Mouse (Mus musculus) forebrain, embryonic 11.5 days (tissue): ENCODE measurements around the gene Gm11213. TPM values are rescaled to one million over a fixed set of nuclear protein-coding genes. Genes with fewer than 3 reads are reported as not detected.

Source experiments
- ATAC-seq: fragments of 200-750 bp; cut with Nextera tagmentation; replicated peaks from 2 replicates; pipeline ENCODE4 v1.8.0; 2017; ENCODE audit warnings: moderate TSS enrichment; ENCODE audit not compliant: low FRiP score
- DNase-seq: peaks from one replicate; pipeline ENCODE4 v3.0.0-alpha.2; 2017; ENCODE audit warnings: low spot score
- H3K27ac ChIP-seq: fragments of 300-500 bp; sonication (generic); 2 replicates; pipeline ENCODE4 v1.5.1; 2014; ENCODE audit warnings: low read depth, low read length
- H3K27me3 ChIP-seq: fragments of 300-500 bp; sonication (generic); 2 replicates; pipeline ENCODE4 v1.6.1; 2014; ENCODE audit warnings: mild to moderate bottlenecking, low read length, mixed read lengths; ENCODE audit not compliant: control insufficient read depth, insufficient read depth
- H3K36me3 ChIP-seq: fragments of 300-500 bp; sonication (generic); 2 replicates; pipeline ENCODE4 v1.6.1; 2014; ENCODE audit warnings: mild to moderate bottlenecking, low read length, moderate library complexity, mixed read lengths; ENCODE audit not compliant: control insufficient read depth, insufficient read depth
- H3K4me1 ChIP-seq: fragments of 300-500 bp; sonication (generic); replicated peaks from 2 replicates; pipeline ENCODE4 v1.6.1; 2014; ENCODE audit warnings: low read length, mixed read lengths; ENCODE audit not compliant: control insufficient read depth, insufficient read depth
- H3K4me2 ChIP-seq: fragments of 300-500 bp; sonication (generic); 2 replicates; pipeline ENCODE4 v1.6.1; 2014; ENCODE audit warnings: low read depth, mild to moderate bottlenecking, low read length, moderate library complexity, mixed read lengths; ENCODE audit not compliant: severe bottlenecking
- H3K4me3 ChIP-seq: fragments of 300-500 bp; sonication (generic); 2 replicates; pipeline ENCODE4 v1.5.1; 2014; ENCODE audit warnings: low read depth, low read length
- H3K9ac ChIP-seq: fragments of 300-500 bp; sonication (generic); 2 replicates; pipeline ENCODE4 v1.6.1; 2014; ENCODE audit warnings: low read length
- H3K9me3 ChIP-seq: fragments of 300-500 bp; sonication (generic); 2 replicates; pipeline ENCODE4 v1.6.1; 2016; ENCODE audit warnings: low read length, mixed read lengths; ENCODE audit not compliant: control insufficient read depth
- WGBS: fragments of 180-500 bp; shearing (Covaris S2); extraction: QIAGEN DNeasy Blood & Tissue Kit; methylation state at CpG from one replicate; pipeline ENCODE4 v1.1.7; 2014; 5-methylcytosine and 5-hydroxymethylcytosine counted together
- polyA plus RNA-seq: library from polyadenylated mRNA; unstranded; fragments of >200 nt; fragmentation: Nextera tagmentation; extraction: Ambion mirVana; gene quantifications from 2 replicates; pipeline ENCODE4 v1.2.1, GENCODE M21; 2014

The Gm11213 gene
- polyA plus RNA-seq, 1 experiment from 2014 or later: not detected

GRCm38 (mm10) chr4:63621861-63622260, 16.8 kb upstream of the Gm11213 start:
- Histone ChIP-seq H3K27ac (no peak overlapping the region), H3K9me3 (no peaks in the 10 kb centered on the region), H3K4me3 (no peak overlapping the region), H3K9ac (no peak overlapping the region), H3K36me3 (no peaks in the 10 kb centered on the region), H3K4me2 (no peak overlapping the region), H3K4me1 (no peaks in the 10 kb centered on the region), H3K27me3 (no peaks in the 10 kb centered on the region)
- 80% methylated on average over 2 of the region's 2 CpGs for WGBS
- ATAC-seq (no peak), DNase-seq (no peak)

- Histone ChIP-seq H3K36me3 (no peaks in the 10 kb centered on the region), H3K4me1 (no peaks in the 10 kb centered on the region), H3K9me3 (no peaks in the 10 kb centered on the region), H3K4me2 (no peak overlapping the region), H3K9ac (no peak overlapping the region), H3K4me3 (no peak overlapping the region), H3K27me3 (no peaks in the 10 kb centered on the region), H3K27ac (no peak overlapping the region)
- no peak for DNase-seq
- 90% methylated on average over 7 of the region's 7 CpGs for WGBS
- ATAC-seq: no peak
These were observed 3.3 kb upstream of the Gm11213 start for GRCm38 (mm10) chr4:63608391-63608790.

- no peaks in the 10 kb centered on the region for H3K4me1 ChIP-seq
- ATAC-seq (no peak), DNase-seq (no peak)
- no peaks in the 10 kb centered on the region for H3K9me3 ChIP-seq
- no peak overlapping the region for H3K4me2 ChIP-seq
- H3K27me3 ChIP-seq: no peaks in the 10 kb centered on the region
- WGBS: 80% methylated on average over 1 of the region's 1 CpGs
- H3K9ac ChIP-seq: no peak overlapping the region
- no peak overlapping the region for H3K27ac ChIP-seq
- H3K4me3 ChIP-seq: no peak overlapping the region
- H3K36me3 ChIP-seq: no peaks in the 10 kb centered on the region
These were observed 907 bp upstream of the Gm11213 start for GRCm38 (mm10) chr4:63605968-63606367.

DNA sequence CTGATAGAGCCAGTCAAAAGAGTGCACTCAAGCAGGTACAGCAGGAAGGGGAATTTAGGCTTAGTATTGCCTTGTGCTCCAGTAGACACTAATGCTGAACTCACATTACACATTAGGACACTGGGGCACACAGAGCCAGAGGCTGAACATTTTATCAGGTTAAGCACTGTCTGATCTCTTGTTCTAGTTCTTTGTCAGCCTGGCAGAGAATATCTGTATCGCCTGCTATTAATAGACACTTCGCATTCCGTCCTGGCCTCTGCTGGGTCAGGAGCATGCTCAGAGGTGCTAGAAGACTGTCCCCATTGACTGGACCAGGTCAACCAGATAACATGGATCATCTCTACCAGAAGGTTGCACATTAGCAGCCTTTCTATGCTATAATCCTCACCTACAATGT, 484 bp upstream of the Gm11213 start:
- no peak overlapping the region for H3K9ac ChIP-seq
- no peak for ATAC-seq
- WGBS: 86% methylated on average over 3 of the region's 3 CpGs

DNA sequence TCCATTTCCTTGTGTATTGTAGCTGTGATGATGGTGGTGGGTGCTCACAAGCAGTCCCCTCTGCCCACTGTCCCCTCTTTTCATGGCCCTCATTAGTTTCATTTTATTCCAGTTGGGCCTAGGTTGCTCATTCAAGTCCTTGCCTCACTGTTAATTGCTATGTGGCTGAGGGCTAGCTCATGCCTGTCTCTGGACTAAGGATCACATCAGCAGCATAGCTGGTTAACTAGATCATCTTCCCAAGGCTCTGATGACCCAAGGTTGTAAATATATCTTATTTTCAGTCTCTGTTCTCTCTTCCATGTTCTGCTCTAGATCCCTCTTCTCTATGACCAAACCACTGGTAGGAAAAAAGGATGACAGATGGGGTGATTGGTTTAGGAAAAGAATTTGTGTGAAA, 3.8 kb downstream of the Gm11213 start:
- no peak overlapping the region for H3K4me2 ChIP-seq
- no peaks in the 10 kb centered on the region for H3K27me3 ChIP-seq
- H3K9me3 ChIP-seq: no peaks in the 10 kb centered on the region
- no peaks in the 10 kb centered on the region for H3K4me1 ChIP-seq
- H3K9ac ChIP-seq: no peak overlapping the region
- no peak for ATAC-seq
- DNase-seq: no peak
- no peak overlapping the region for H3K4me3 ChIP-seq
- no peaks in the 10 kb centered on the region for H3K36me3 ChIP-seq
- no peak overlapping the region for H3K27ac ChIP-seq

More for the DNA sequence above, 484 bp upstream of the Gm11213 start:
- Histone ChIP-seq H3K27ac (no peak overlapping the region), H3K4me1 (no peaks in the 10 kb centered on the region), H3K36me3 (no peaks in the 10 kb centered on the region), H3K4me3 (no peak overlapping the region), H3K27me3 (no peaks in the 10 kb centered on the region), H3K4me2 (no peak overlapping the region), H3K9me3 (no peaks in the 10 kb centered on the region)
- DNase-seq: no peak

- ATAC-seq (no peak), DNase-seq (no peak)
- no peak overlapping the region for H3K9ac ChIP-seq
- H3K27me3 ChIP-seq: no peaks in the 10 kb centered on the region
- H3K4me2 ChIP-seq: no peak overlapping the region
- H3K9me3 ChIP-seq: no peaks in the 10 kb centered on the region
- H3K4me3 ChIP-seq: no peak overlapping the region
- H3K27ac ChIP-seq: no peak overlapping the region
- no peaks in the 10 kb centered on the region for H3K4me1 ChIP-seq
- H3K36me3 ChIP-seq: no peaks in the 10 kb centered on the region
- WGBS: 88% methylated on average over 6 of the region's 6 CpGs
These were observed 4.3 kb downstream of the Gm11213 start for GRCm38 (mm10) chr4:63600786-63601185.

DNA sequence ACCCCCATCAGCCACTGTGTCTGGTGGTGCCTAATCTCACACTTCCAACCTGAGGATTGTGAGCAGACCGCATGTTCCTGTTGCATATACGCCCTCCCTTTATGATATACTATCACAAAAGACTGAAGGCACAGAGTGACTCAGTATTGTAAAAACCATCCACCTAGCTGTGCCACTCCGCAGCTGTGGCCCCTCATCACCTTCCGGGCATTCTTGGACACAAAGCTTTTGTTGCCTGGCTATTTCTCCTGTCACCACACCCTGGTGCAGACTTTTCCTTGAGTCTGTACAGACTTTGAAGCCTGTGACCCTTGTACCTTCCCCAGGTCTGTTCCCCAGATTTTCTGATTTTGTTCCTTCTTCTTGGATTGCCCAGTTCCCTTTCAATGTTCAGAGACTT, 9.1 kb downstream of the Gm11213 start:
- no peak overlapping the region for H3K9ac ChIP-seq
- no peak overlapping the region for H3K4me2 ChIP-seq
- ATAC-seq (no peak), DNase-seq (no peak)
- H3K4me3 ChIP-seq: no peak overlapping the region
- H3K27me3 ChIP-seq: no peaks in the 10 kb centered on the region
- no peak overlapping the region for H3K27ac ChIP-seq
- 96% methylated on average over 4 of the region's 4 CpGs for WGBS
- no peaks in the 10 kb centered on the region for H3K4me1 ChIP-seq
- H3K36me3 ChIP-seq: no peaks in the 10 kb centered on the region
- H3K9me3 ChIP-seq: no peaks in the 10 kb centered on the region

DNA sequence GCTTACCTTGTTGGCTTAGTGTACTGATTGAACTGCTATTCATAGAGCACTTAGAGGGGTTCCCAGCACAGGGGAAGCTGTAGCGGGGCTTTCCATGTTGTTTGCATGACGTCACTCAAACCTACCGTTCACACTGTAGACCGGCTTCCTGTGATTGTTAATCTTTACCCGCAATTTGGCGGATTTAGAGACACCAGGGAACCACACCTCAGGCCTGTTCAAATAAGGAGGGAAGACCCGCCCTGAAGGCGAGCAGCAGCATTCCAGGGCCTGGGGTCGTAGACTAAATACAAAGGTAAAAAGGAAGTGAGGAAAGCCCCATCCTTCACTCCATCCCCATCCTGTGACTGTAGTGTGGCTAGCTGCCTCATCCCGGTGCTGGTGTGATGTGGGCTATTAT, 9.8 kb downstream of the Gm11213 start:
- 82% methylated on average over 10 of the region's 10 CpGs for WGBS
- H3K36me3 ChIP-seq: no peaks in the 10 kb centered on the region
- no peak for ATAC-seq

DNA sequence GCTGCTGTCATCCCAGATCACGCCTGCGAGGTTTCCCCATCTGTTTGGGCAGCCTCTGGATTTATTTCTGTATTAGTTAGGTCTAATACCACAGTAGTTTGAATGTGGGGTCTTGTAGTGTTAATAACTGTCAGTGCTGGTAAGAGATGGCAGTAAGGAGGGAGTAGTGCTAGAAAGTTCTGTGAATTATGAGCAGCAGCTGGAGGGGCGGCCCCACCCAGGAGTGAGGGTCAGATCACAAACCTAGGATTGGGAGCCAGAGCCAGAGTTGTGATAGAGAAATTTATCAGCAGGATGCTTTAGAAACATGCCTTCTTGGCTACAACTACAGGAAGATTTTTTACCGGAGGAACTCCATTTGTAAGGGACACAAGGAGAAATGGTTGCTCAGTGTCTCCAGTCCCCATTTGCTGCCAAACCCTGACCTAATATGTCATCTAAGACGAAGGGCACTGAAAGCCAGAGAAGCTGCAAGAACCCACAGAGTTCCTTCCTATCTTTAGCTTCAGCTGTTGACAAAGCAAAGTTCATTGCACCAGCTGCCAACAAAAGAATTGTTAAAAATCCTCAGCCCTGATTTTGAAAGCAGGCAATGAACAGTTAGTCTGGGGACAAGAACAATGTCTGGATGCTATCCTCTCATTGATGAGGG, 10.5 kb downstream of the Gm11213 start:
- Histone ChIP-seq H3K36me3 (no peaks in the 10 kb centered on the region), H3K9me3 (no peaks in the 10 kb centered on the region), H3K27me3 (no peaks in the 10 kb centered on the region), H3K4me3 (no peak overlapping the region), H3K9ac (no peak overlapping the region), H3K4me1 (no peaks in the 10 kb centered on the region), H3K4me2 (no peak overlapping the region), H3K27ac (no peak overlapping the region)
- DNase-seq (no peak), ATAC-seq (no peak)
- WGBS: 86% methylated on average over 5 of the region's 5 CpGs

More for the DNA sequence above, 9.8 kb downstream of the Gm11213 start:
- H3K4me2 ChIP-seq: no peak overlapping the region
- H3K4me1 ChIP-seq: no peaks in the 10 kb centered on the region
- no peak overlapping the region for H3K9ac ChIP-seq
- no peak overlapping the region for H3K27ac ChIP-seq
- H3K4me3 ChIP-seq: no peak overlapping the region
- H3K9me3 ChIP-seq: no peaks in the 10 kb centered on the region
- no peaks in the 10 kb centered on the region for H3K27me3 ChIP-seq
- DNase-seq: no peak
